Mouse (Mus musculus) small intestine, adult 2 months (tissue): ENCODE measurements around the gene Tmem106c.

ENCODE experiments used
- CTCF ChIP-seq: fragments of 200-500 bp; IDR thresholded peaks from 2 replicates; pipeline ENCODE4 v1.5.1; 2012; ENCODE audit warnings: low read depth, mild to moderate bottlenecking, control low read depth, inconsistent platforms, low read length, moderate library complexity, mixed read lengths; ENCODE audit not compliant: insufficient replicate concordance, insufficient read length; ENCODE audit errors: extremely low read depth
- POLR2A ChIP-seq: fragments of 200-500 bp; IDR thresholded peaks from 2 replicates; pipeline ENCODE4 v1.6.1; 2012; ENCODE audit warnings: low read depth, mild to moderate bottlenecking, control low read depth, inconsistent platforms, low read length, moderate library complexity

DNA sequence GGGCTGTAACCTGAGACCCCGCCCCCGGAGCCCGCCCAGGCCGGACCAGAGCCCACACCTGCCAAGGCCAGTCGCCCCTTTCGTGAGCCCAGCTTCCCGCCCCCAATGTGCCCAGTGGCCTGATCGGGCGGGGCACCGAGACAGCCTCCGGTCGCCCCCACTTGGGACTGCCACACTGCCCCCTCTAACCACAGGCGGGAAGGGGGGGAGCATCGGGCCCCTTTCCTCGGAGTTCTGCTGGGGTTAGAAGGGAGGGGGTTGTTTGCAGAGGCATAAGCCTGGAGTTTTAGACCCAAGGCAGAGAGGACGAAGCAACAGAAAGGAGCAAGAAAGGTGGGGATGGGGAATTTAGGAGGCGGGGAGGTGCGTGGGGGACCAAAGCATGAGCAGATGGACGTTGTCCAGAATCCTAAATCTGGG is 40.8 kb downstream of the Tmem106c start:
- TF ChIP-seq POLR2A (no peak), CTCF (no peak)
